Mouse (Mus musculus) gastrocnemius, postnatal 4 days (tissue): Measurements from ENCODE around the gene Macrod2. TPM values are rescaled to one million over a fixed set of nuclear protein-coding genes. Genes with fewer than 3 reads are reported as not detected.

Source experiments
- DNase-seq, 2 experiments: peaks; one replicate each; pipeline ENCODE4 v3.0.0; 2021 to 2022; ENCODE audit warnings: low spot score in 2 of 2, mixed read lengths in 2 of 2
- total RNA-seq, 2 experiments: library from RNA; stranded (reverse); gene quantifications; 2 replicates each; pipeline ENCODE4 v1.2.3; 2021

The Macrod2 gene
- total RNA-seq, 2 experiments from 2014 or later, result 17.3 to 17.4 TPM

DNA sequence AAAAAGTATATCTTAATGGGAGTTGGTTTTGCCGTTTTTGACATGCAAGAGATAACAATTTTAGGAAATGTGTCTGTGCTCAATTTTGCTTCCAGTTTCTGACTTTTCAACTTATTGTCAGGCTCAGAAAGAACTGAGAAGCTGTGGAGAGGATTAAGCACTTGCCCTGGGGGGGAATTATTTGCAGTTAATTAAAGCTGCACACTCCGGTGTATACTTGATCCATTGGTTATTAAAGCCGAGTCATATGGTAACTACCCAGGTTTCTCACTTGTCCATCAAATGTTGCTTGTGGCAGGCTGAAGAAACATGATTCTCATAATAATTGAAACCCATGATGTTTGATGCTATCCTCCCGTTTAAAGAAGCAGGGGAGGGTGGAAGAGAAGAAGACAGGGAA lies 1899.7 kb downstream of the Macrod2 start:
- no peak for DNase-seq

- no peak for DNase-seq
Observed at GRCm38 (mm10) chr2:142303098-142303911, 1908.2 kb downstream of the Macrod2 start.

DNA sequence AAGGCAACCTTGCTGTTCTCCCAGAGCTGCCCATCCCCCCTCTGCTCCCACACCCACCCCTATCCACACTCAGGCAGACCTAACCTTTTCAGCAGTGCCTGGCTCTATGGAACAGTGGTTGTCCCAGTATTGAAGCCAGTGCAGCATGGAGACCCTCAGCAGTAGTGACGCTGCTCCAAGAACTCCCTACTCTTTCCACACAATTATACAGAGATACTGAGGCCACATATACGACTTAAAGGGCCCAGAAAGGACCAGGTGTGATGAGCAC lies 1908.7 kb downstream of the Macrod2 start:
- DNase-seq, result no peak

DNA sequence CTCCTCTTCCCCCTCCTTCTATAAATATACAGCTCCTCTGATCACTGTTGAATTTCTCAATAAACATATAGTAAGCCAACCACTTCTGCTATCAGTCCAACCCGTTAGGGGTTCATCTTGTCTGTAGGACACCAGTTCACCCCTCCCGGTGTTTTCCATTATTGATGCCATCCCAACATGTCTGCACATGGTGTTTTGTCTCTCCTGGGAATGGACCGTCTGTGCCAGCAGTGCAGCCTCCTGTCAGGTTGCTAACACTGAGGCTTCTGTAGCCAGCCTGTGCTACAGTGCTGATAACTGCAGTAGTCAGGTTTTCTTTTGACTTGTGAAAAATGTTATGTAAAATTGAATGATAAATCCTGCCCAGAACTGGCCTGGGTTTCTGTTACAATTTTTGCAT lies 1928.0 kb downstream of the Macrod2 start:
- DNase-seq, result no peak

DNA sequence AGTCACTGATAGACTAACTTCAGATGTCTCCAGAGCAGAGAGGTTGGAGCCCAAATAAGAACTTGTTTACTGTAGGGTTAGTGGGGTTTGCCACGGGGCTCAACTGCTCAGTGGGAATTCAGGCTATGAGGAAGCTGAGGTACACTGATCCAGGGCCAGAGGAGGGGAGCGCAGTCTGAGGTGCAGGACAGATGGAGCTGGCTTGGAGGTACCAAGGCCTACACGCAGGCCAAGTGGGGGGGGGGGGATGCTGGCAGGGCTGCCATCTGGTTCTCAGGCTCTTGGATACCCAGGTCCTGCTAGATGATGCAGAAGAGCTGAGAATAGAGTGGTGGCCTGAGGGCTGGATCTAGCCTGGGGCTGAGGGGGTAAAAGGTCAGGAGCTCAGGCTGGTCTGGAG lies 1931.6 kb downstream of the Macrod2 start:
- DNase-seq, result no peak

DNA sequence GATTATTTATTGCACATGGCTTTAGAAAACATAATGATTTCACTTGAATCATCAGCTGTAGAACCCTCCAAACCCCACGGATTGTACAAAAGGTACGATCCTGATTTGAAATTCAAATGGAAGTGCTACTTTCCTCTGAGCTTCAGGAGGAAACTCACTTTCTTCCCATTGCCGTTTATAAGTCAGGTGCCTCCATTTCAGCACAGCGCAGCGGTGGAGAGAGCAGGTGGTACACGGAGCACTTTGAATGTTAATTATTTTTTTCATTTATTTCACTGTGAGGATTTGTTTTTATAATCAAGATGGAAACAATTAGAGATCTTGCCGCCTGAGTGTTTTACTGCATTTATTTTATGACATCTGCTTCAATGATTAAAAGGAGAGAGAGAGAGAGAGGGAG lies 1934.7 kb downstream of the Macrod2 start:
- DNase-seq, result no peak

GRCm38 (mm10) chr2:142334441-142335102 lies 1939.5 kb downstream of the Macrod2 start:
- no peak for DNase-seq

DNA sequence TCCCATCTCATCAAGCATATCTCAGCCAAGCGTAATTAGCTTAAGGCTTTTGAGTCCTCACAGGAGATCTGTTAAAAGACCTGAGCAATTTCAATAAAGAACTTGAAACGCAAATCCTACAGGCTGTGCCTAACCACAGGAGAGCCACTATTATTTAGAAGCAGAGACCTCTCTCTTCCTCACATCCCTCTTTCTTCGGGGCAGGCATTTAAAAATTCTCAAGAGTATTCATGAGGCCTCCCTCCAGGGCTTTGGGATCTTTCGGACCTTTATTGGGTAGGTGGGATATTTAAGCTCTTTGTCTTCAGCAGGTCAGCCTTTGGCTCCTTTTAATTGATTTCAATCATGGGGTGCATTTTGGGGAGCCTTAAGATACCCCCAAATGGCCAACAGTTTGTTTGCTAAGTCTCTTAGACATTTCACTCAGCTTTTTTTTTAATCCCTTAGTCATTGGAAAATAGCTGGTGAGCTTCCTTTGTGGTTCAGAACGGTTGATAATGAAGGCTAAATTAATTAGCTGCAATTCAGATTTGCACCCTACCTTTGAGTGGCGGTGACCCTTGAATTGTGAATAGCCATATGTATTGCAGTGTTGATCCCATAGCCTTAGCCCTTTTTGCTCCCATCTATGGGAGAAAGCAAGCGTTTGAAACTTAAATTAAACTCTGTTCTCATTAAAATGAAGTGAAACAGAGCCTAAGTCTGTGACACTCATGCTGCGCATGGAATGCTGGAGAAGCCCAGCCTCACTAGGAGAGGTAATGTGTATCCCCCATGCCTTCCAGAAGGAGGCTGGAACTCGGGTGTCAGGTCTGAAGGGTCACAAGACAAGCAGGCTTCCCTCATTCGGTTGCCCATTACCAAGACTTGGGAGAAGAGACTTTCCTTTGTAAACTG lies 1940.2 kb downstream of the Macrod2 start:
- no peak for DNase-seq

GRCm38 (mm10) chr2:142344021-142344420 lies 1948.9 kb downstream of the Macrod2 start:
- no peak for DNase-seq

DNA sequence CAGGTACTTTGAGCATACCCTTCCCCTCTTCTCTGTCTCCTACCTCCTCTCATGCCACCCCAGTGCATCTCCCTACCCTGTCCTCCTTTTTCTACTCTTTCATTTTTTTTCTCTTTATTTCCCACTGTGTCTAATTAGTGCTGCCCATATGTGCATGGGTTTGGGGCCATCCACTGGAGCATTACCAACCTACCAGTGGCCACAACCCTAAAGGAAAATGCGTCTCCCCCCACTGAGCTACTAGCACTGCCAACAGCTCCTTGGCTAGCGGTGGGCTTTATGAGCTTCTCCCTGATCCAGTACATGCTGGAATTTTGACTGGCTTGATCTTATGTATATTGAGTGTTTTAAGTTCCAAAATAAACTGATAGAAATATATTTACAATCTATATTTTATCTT lies 1949.6 kb downstream of the Macrod2 start:
- DNase-seq, result no peak

DNA sequence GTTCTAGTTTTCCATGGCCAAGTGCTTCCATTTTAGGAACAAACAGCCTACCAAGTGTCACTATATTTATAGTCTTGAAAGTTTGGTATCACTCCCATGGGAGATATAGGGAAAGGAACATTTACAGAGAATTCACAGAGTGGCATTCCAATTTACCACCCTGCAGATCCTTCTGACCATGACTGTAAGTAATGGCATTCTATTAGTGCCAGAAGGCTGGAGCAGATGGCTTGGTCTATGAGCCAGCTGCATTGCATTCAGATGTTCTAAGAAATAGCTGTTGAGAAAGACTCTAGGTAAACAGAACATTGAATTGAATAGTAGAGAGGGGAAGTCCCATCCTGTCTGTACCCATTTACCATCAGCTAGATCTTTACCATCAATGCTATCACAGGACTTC lies 1954.7 kb downstream of the Macrod2 start:
- no peak for DNase-seq

- no peak for DNase-seq
Observed at GRCm38 (mm10) chr2:142362888-142363287, 1967.8 kb downstream of the Macrod2 start.

DNA sequence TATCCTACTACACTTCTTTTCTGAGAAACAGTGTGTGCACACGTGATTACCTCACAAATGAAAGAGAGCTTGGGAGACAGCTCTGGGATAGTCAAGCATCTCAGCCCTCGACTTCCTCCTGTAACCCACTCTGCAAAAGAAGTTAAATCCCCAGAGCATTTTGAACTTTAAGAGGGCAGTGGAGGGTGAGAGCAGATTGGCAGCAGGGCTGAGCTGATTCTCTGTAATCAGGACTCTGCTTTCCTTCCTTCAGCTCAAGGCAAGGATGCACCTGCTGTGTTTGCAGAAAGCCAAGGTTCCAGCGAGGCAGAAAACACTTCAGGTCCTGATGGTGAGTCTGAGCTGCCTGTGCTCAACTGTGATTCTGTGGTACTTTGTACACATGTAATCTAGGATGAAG lies 1978.9 kb downstream of the Macrod2 start:
- no peak for DNase-seq

- no peak for DNase-seq
Observed at GRCm38 (mm10) chr2:142380563-142380962, 1985.5 kb downstream of the Macrod2 start.

DNA sequence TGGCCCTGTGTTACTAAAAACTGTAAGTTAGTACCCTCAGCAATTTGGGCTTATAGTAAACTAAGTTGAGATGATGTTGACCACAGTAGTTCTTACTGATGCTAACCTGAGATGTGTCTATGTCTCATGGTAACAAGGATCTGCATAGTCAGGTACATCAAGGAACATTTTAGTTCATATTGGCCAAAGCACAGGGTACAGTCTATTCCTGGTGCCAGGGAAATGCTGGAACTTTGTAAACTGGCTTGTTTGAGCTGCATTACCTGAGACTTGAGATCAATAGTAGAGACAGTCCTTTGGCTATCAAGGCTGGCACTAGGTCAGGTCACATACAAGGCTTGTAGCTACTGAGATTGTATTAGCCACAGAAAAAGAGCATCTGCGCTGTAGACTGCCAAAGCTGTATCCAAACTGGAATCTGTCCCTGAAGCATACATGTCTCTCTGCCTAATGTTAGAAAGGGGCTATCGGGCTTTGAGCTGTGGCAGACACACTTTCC lies 1986.0 kb downstream of the Macrod2 start:
- DNase-seq, result no peak

DNA sequence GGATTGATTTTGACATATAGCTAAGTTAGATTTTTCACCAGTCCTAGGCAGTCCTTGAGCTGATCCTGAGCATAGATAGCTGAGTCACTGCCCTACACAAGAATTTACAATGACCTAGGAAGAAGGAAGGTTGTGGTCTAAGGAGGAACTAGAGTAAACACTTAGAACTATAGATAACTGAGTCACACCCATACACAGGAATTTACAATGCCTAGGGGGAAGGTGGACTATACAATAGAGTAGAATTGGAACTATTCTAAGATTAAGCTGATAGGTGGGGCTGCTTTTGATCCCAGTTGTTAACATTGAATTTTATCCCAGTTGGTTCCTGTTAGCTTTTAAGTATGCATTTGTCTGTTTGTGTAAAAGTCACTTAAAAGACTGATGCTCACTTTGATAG lies 1998.4 kb downstream of the Macrod2 start:
- DNase-seq, result no peak

- no peak for DNase-seq
Observed at GRCm38 (mm10) chr2:142399490-142399889, 2004.4 kb downstream of the Macrod2 start.

DNA sequence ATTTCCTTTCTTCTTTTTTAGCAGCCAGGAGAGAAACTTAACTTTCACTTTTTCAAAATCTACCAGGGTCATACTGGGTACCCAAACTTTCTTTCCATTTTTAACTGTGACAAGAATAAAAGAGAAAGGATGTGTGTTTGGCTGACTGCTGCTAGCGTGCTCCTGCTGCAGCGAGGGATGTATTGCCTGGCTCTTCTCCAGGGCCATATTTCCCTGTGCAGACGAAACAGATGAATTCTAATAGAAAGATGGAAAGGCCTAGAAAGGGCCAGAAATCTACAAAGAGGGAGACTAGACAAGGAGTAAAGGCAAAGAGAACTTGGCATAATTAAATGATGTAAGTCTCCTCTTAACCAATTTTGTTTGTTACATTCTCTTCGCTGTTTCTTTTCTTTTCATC lies 2005.7 kb downstream of the Macrod2 start:
- DNase-seq, result no peak

- DNase-seq, result no peak
Observed at GRCm38 (mm10) chr2:142401359-142401758, 2006.2 kb downstream of the Macrod2 start.

- no peak for DNase-seq
Observed at GRCm38 (mm10) chr2:142403394-142403793, 2008.3 kb downstream of the Macrod2 start.

DNA sequence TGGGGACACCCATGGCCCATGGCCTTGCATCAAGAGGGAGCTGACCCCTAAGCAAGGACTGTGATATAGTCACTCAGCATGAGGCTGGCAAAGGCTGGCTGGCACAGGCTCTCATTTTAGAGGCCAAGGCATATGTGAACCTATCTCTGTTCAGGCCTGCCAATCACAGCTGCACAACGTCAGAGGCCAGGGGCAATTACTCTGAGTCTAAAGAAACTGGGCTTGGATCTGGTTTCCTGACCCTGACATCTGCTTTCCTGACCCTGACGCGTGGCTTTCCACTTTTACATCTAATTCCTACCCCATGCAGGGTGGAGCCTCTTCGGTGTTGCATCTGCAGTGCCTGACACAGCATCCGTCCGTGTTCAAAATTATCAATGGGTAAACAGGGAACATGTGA lies 2009.2 kb downstream of the Macrod2 start:
- no peak for DNase-seq

GRCm38 (mm10) chr2:142407341-142407740 lies 2012.2 kb downstream of the Macrod2 start:
- DNase-seq, result no peak
